8 mouse cellular contexts compared by ENCODE assay signal in the genomic region with DNA sequence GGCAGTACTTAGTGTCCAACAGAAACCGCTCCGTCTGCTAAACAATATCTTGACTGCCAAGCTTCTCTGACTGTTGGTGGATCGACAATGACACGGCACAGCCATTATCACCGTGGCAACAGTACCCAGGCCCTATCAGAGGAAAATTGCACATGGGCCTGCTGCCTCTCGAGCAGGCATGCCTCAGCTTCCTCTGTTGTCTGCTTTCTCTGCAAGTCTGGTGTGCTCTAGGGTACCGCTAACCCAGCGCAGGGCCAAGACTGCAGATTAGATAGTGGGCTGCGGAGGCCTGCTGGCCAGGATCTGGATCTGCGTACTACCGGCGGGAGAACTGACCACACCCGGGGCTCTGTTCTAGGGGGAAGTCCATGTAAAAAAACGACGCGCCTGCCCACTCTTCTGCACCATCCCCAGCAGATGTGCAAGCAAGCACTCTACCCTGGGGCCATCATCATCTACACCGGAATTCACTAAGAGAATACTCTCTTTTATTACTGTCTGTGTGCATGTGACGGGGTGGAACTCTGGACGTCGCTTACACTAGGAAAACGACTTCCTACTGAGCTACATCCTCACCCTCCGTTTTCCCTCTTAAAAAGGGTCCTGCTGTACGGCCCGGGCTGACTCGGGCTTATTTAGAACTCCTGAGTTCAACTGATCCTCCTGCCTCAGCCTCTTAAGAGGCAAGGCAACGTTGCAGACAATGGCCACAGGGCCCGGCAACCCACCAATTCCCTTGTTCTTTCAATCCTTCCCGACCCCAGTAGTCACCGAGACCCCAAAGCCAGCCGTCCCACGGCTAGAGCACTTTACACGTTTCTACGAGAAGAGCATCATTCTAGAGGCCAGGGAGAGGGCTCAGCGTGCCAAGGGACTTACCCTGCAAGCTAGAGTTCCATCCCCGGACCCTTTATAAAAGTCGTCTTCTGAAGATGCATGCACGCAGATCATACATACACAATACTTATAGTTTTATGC. TPM values are rescaled to one million over a fixed set of nuclear protein-coding genes. Genes with fewer than 3 reads are reported as not detected.
A peak's percentile ranks its signal among the peaks of the same experiment; 100 is the strongest.
DNase-seq lines count a peak whose midpoint lies in the region; ATAC-seq and TF ChIP-seq lines count a peak whose summit lies in the region.

No protein-coding gene starts in this region.

- ATAC-seq in forebrain, embryonic 13.5 days, result no peak
- no peak for ATAC-seq in liver, embryonic 12.5 days
- no peak for ATAC-seq in monocyte, adult 5-6 weeks (replicated peaks; ENCODE audit: insufficient number of reproducible peaks, low FRiP score, low TSS enrichment, poor library complexity, severe bottlenecking)

- 6% methylated on average over 37 of the region's 37 CpGs for WGBS in forebrain, embryonic 13.5 days
- 2% methylated on average over 37 of the region's 37 CpGs for WGBS in liver, embryonic 12.5 days (ENCODE audit: insufficient replicate concordance)
- 4% methylated on average over 37 of the region's 37 CpGs for WGBS in small intestine, adult 2 months

- peaks cover 40% of the 10 kb centered on the region for H3K4me1 ChIP-seq in forebrain, embryonic 13.5 days
- peaks cover 76% of the 10 kb centered on the region for H3K4me1 ChIP-seq in liver, embryonic 12.5 days
- peaks cover 21% of the 10 kb centered on the region for H3K4me1 ChIP-seq in small intestine, adult 2 months (ENCODE audit: control insufficient read depth, insufficient read depth, insufficient read length, low read length)

- no peak for TF ChIP-seq POLR2A in small intestine, adult 2 months (IDR thresholded peaks at IDR 0.05; ENCODE audit: low read depth, low read length)

- H3K36me3 ChIP-seq in forebrain, embryonic 13.5 days (ENCODE audit: poor library complexity, severe bottlenecking), result peaks cover 24% of the 10 kb centered on the region
- peaks cover 53% of the 10 kb centered on the region for H3K36me3 ChIP-seq in liver, embryonic 12.5 days
- peaks cover 7% of the 10 kb centered on the region; the same call in 1 of the 2 replicates for H3K36me3 ChIP-seq in small intestine, adult 2 months (ENCODE audit: control insufficient read depth, insufficient read depth, low read length)

- no peaks in the 10 kb centered on the region for H3K27me3 ChIP-seq in forebrain, embryonic 13.5 days
- no peaks in the 10 kb centered on the region for H3K27me3 ChIP-seq in liver, embryonic 12.5 days (replicated peaks)
- H3K27me3 ChIP-seq in small intestine, adult 2 months (ENCODE audit: control insufficient read depth, insufficient read depth, low read length), result no peaks in the 10 kb centered on the region

- H3K27ac ChIP-seq in forebrain, embryonic 13.5 days, result peak overlapping the region; percentile 22; the same call in 1 of the 2 replicates
- H3K27ac ChIP-seq in liver, embryonic 12.5 days, result peak overlapping the region; percentile 100
- H3K27ac ChIP-seq in small intestine, adult 2 months (ENCODE audit: insufficient read depth, low read depth, low read length), result peak overlapping the region; percentile 10; the same call in 1 of the 2 replicates

- peak overlapping the region; percentile 98 for H3K4me2 ChIP-seq in forebrain, embryonic 13.5 days
- H3K4me2 ChIP-seq in liver, embryonic 12.5 days, result peak overlapping the region; percentile 84

- H3K9ac ChIP-seq in forebrain, embryonic 13.5 days, result peak overlapping the region; percentile 81
- H3K9ac ChIP-seq in liver, embryonic 12.5 days, result peak overlapping the region; percentile 89

- peak overlapping the region; percentile 86 for H3K4me3 ChIP-seq in forebrain, embryonic 13.5 days
- H3K4me3 ChIP-seq in liver, embryonic 12.5 days, result peak overlapping the region; percentile 87
- peak overlapping the region; percentile 79 for H3K4me3 ChIP-seq in small intestine, adult 2 months (ENCODE audit: low read depth, low read length)

- no peak for TF ChIP-seq CTCF in small intestine, adult 2 months (IDR thresholded peaks at IDR 0.05; ENCODE audit: extremely low read depth, insufficient read length, insufficient replicate concordance, low read depth, low read length)

- DNase-seq in layer of hippocampus, adult 9-11 months, result peak; percentile 36
- no peak for DNase-seq in layer of hippocampus, postnatal 36 days
- peak; percentile 33 for DNase-seq in R1 (ENCODE audit: low read depth, low spot score)
- DNase-seq in thymus, postnatal 25 days, result no peak

- H3K9me3 ChIP-seq in forebrain, embryonic 13.5 days (replicated peaks), result no peaks in the 10 kb centered on the region
- no peaks in the 10 kb centered on the region for H3K9me3 ChIP-seq in liver, embryonic 12.5 days (replicated peaks)

RNA-seq across cellular contexts. Expression of gene Glrx5, which starts 1.1 kb away (rescaled TPM):
- 10 to 100 TPM; 45.6 to 45.9 TPM for total RNA-seq in layer of hippocampus, postnatal 36 days (2021)
- polyA plus RNA-seq in forebrain, embryonic 13.5 days (2015; fragmentation: Nextera tagmentation; extraction: Ambion mirVana), result 140 and 148 TPM in 2 replicates
- 719 and 730 TPM in 2 replicates for polyA plus RNA-seq in liver, embryonic 12.5 days (2016; fragmentation: Nextera tagmentation; extraction: Ambion mirVana)
- polyA plus RNA-seq in small intestine, adult 2 months (2012; rRNA removed), result 74.3 and 82.0 TPM in 2 replicates
- 6.8 to 10.9 TPM (median 10.2 TPM) in 3 replicates for total RNA-seq in monocyte, adult 5-6 weeks (2017)

RNA-seq across cellular contexts. Expression of gene Syne3, which starts 21.8 kb away (rescaled TPM):
- 1 to 10 TPM; 1.3 to 2.0 TPM for total RNA-seq in layer of hippocampus, postnatal 36 days (2021)
- polyA plus RNA-seq in forebrain, embryonic 13.5 days (2015; fragmentation: Nextera tagmentation; extraction: Ambion mirVana), result 0.12 and 0.16 TPM in 2 replicates
- 2.1 and 2.5 TPM in 2 replicates for polyA plus RNA-seq in liver, embryonic 12.5 days (2016; fragmentation: Nextera tagmentation; extraction: Ambion mirVana)
- polyA plus RNA-seq in small intestine, adult 2 months (2012; rRNA removed), result 0.88 and 1.3 TPM in 2 replicates
- 44.7 to 96.7 TPM (median 53.9 TPM) in 3 replicates for total RNA-seq in monocyte, adult 5-6 weeks (2017)

Comparison
In these comparisons a context has a peak if more than half of its experiments do, and no peak if none do; other contexts are left out.
1. DNase-seq: peak in layer of hippocampus, adult 9-11 months (single experiment) and R1 (single experiment); none in layer of hippocampus, postnatal 36 days (0 of 2) and thymus, postnatal 25 days (single experiment).
2. H3K27ac ChIP-seq: peak in every context shown above with its lines; median percentile 100 in liver, embryonic 12.5 days; 22 in forebrain, embryonic 13.5 days; 10 in small intestine, adult 2 months.
3. Peak in every context shown above with its lines, with median percentiles within 50 percentile points of each other: H3K4me3 ChIP-seq.